Mouse (Mus musculus): ENCODE data around the gene Txnrd2.

Gene Txnrd2

GRCm38 (mm10) chr16:18451486-18452181, 25.4 kb downstream of the Txnrd2 start:
- DNase-seq (ENCODE audit: low spot score in 2 of 2) = no peak

- DNase-seq (ENCODE audit: low spot score in 2 of 2) = no peak
Observed at GRCm38 (mm10) chr16:18452361-18452862, 26.2 kb downstream of the Txnrd2 start.

GRCm38 (mm10) chr16:18453846-18454245, 27.7 kb downstream of the Txnrd2 start:
- DNase-seq (ENCODE audit: low spot score in 2 of 2) = no peak

- DNase-seq (ENCODE audit: low spot score in 2 of 2) = no peak
Observed at GRCm38 (mm10) chr16:18455407-18455806, 29.2 kb downstream of the Txnrd2 start.

GRCm38 (mm10) chr16:18458661-18459060, 32.5 kb downstream of the Txnrd2 start:
- DNase-seq (ENCODE audit: low spot score in 2 of 2) = no peak

GRCm38 (mm10) chr16:18459335-18459954, 33.3 kb downstream of the Txnrd2 start:
- no peak for DNase-seq (ENCODE audit: low spot score in 2 of 2)

- peak; percentile 27 to 43 for DNase-seq (ENCODE audit: low spot score in 2 of 2)
Observed at GRCm38 (mm10) chr16:18459955-18460370, 33.8 kb downstream of the Txnrd2 start.

- DNase-seq (ENCODE audit: low spot score in 2 of 2) = no peak
Observed at GRCm38 (mm10) chr16:18460826-18461225, 34.6 kb downstream of the Txnrd2 start.

- no peak for DNase-seq (ENCODE audit: low spot score in 2 of 2)
Observed at GRCm38 (mm10) chr16:18462031-18462430, 35.8 kb downstream of the Txnrd2 start.

- DNase-seq (ENCODE audit: low spot score in 2 of 2) = no peak
Observed at GRCm38 (mm10) chr16:18462598-18462997, 36.4 kb downstream of the Txnrd2 start.

- DNase-seq (ENCODE audit: low spot score in 2 of 2) = no peak
Observed at GRCm38 (mm10) chr16:18464271-18464670, 38.1 kb downstream of the Txnrd2 start.

GRCm38 (mm10) chr16:18470829-18471228, 44.6 kb downstream of the Txnrd2 start:
- no peak for DNase-seq (ENCODE audit: low spot score in 2 of 2)

- no peak for DNase-seq (ENCODE audit: low spot score in 2 of 2)
Observed at GRCm38 (mm10) chr16:18471381-18471955, 45.3 kb downstream of the Txnrd2 start.

GRCm38 (mm10) chr16:18471976-18472375, 45.8 kb downstream of the Txnrd2 start:
- no peak for DNase-seq (ENCODE audit: low spot score in 2 of 2)

- DNase-seq (ENCODE audit: low spot score in 2 of 2) = no peak
Observed at GRCm38 (mm10) chr16:18472416-18472815, 46.2 kb downstream of the Txnrd2 start.

GRCm38 (mm10) chr16:18472976-18473375, 46.8 kb downstream of the Txnrd2 start:
- no peak for DNase-seq (ENCODE audit: low spot score in 2 of 2)

GRCm38 (mm10) chr16:18474021-18474420, 47.8 kb downstream of the Txnrd2 start:
- DNase-seq (ENCODE audit: low spot score in 2 of 2) = no peak

GRCm38 (mm10) chr16:18477996-18478395, 51.8 kb downstream of the Txnrd2 start:
- no peak for DNase-seq (ENCODE audit: low spot score in 2 of 2)

- DNase-seq (ENCODE audit: low spot score in 2 of 2) = no peak
Observed at GRCm38 (mm10) chr16:18479667-18480066, 53.5 kb downstream of the Txnrd2 start.

- no peak for DNase-seq (ENCODE audit: low spot score in 2 of 2)
Observed at GRCm38 (mm10) chr16:18480933-18481485, 54.8 kb downstream of the Txnrd2 start.

GRCm38 (mm10) chr16:18482431-18482830, 56.2 kb downstream of the Txnrd2 start:
- no peak for DNase-seq (ENCODE audit: low spot score in 2 of 2)

- DNase-seq (ENCODE audit: low spot score in 2 of 2) = no peak
Observed at GRCm38 (mm10) chr16:18483839-18484238, 57.7 kb downstream of the Txnrd2 start.

GRCm38 (mm10) chr16:18484386-18484785, 58.2 kb downstream of the Txnrd2 start:
- DNase-seq (ENCODE audit: low spot score in 2 of 2) = no peak

Data from natural killer cell, adult 2 months (primary cell).